Mouse (Mus musculus) heart, adult 18-20 months (tissue): ENCODE measurements around the gene Naif1. TPM values are rescaled to one million over a fixed set of nuclear protein-coding genes. Genes with fewer than 3 reads are reported as not detected.

ENCODE experiments used
- DNase-seq, 2 experiments: peaks; one replicate each; pipeline ENCODE4 v3.0.0; 2021 to 2022; ENCODE audit warnings: mixed read lengths in 1 of 2
- total RNA-seq, 2 experiments: library from RNA; stranded (reverse); gene quantifications; 2 replicates each; pipeline ENCODE4 v1.2.3; 2021

Naif1 gene
- total RNA-seq, 2 experiments from 2014 or later = 3.0 to 3.1 TPM

DNA sequence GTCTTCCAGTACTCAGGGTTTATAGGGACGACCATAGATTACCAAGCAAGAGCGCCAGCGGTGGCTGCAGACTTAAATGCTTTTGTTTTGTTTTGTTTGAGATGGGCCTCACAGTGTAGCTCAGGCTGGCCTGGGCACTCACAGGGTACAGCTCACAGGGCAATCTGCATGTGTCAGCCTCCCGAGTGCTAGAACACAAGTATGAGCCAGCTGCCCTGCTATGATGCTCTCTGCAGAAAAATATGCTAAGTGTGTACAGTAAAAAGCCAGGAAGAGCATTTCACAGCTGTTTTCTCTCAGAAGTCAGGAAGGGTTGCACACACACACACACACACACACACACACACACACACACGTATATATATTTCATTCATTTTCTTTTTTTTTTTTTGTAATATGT, 50.2 kb downstream of the Naif1 start:
- no peak for DNase-seq

DNA sequence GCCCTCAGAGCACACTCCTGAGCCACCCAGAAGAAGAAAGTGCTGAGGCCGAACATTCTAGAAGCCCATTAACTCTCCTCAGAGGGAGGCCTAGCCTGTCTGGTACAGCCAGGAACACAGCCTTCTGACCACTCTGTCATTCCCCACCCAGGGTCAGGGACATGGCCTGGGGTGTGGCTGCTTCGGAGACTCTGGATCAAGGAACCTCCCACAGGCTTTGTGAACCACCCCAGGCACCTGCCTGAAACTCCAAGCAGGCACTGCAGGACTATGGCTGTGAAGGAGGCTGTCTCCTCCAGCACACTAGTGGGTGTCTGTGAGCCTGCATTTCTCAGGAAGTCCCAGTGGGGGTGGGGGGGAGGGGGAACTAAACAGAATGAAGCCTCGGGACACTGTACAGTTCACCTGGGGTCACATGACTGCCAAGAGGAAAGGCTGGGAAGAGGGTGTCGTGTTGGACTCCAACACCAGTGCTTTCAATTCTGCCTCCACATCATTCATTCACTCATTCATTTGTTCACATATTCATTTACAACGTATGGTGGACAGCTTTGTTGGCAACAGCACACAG, 51.6 kb downstream of the Naif1 start:
- no peak for DNase-seq

DNA sequence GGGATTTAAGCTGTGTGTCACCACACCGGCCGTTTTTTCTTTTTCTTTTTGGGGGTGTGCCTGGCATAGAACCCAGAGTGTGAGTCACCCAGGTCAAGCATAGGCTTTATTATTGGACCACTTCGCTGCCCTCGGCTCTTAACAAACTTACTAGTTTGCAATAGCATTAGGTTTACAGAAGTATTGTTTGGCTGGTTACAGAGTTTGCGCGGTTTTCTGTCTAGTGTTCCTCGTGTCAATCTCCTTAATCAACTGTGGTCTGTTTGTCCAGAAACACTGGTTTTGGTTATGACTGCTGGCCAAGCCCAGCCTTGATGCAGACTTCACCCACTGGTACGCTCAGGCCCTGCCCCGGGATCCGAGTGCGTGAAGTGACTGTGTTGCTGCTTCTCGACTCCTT, 52.6 kb downstream of the Naif1 start:
- no peak for DNase-seq

DNA sequence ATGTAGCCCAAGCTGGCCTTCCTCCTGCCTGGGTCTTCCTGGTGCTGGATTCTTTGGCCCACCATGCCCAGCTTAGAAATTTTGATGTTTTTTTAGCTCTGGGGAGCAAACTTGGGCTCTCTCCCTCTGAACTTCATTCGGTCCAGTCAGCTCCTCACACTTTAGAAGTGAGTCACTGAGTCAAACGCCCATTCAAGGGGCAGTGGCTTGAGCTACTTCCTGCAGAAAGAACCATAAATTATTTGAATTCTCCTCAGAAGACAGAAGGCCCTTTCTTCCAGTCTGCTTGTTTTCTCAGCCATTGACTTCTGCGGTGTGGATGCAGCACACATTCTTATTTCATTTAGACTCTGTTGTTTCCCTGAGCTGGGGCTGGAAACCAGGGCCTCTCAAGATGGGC, 53.3 kb downstream of the Naif1 start:
- DNase-seq = no peak

DNA sequence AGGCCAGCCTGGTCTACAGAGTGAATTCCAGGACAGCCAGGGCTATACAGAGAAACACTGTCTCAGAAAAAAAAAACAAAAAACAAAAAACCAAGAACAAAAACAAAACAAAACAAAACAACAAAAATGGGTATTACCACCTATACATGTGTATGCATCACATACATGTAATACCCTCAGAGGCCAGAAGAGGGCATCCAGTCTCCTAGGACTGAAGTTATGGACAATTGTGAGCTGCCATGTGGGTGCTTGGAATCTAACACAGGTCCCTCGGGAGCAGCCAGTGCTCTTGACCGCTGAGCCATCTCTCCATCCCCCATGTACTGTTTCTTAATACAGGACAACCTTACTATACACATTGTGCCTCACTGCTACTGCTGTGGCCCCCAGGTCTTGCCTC, 55.3 kb downstream of the Naif1 start:
- DNase-seq = no peak

Other genes with a start within 250 kb of the Naif1 start
- gene Pomt1, start 213.9 kb upstream of the Naif1 start, total RNA-seq = 10 to 100 TPM; 13.7 to 17.8 TPM
- gene Uck1, start 190.3 kb upstream of the Naif1 start, total RNA-seq = 10 to 100 TPM; 20.3 to 26.7 TPM
- gene Golga2, start 163.1 kb upstream of the Naif1 start, total RNA-seq = 10 to 100 TPM; 67.6 to 75.5 TPM
- gene Swi5, start 162.4 kb upstream of the Naif1 start, total RNA-seq = 100 to 1,000 TPM; 214 to 232 TPM
- 10 to 100 TPM; 19.1 to 27.2 TPM for gene Ciz1, start 98.1 kb upstream of the Naif1 start, total RNA-seq
- gene Dnm1, start 97.1 kb upstream of the Naif1 start, total RNA-seq = 1 to 10 TPM; 3.6 to 4.4 TPM
- 10 to 100 TPM; 43.2 to 50.5 TPM for gene 1110008P14Rik, start 68.5 kb upstream of the Naif1 start, total RNA-seq
- 1 to 10 TPM; 4.8 to 5.6 TPM for gene Lcn2, start 62.2 kb upstream of the Naif1 start, total RNA-seq
- 10 to 100 TPM; 60.2 to 68.5 TPM for gene Ptges2, start 54.6 kb upstream of the Naif1 start, total RNA-seq
- 10 to 100 TPM in 1 of 2 experiments, 1 to 10 TPM in 1; 8.4 to 11.5 TPM for gene Slc25a25, start 988 bp downstream of the Naif1 start, total RNA-seq
- 1 to 10 TPM; 4.9 to 5.9 TPM for gene Fam102a, start 84.9 kb downstream of the Naif1 start, total RNA-seq
- 10 to 100 TPM; 14.0 to 20.2 TPM for gene Dpm2, start 120.4 kb downstream of the Naif1 start, total RNA-seq
- not detected for gene Pip5kl1, start 124.3 kb downstream of the Naif1 start, total RNA-seq
- not detected for gene 9430097D07Rik, start 125.2 kb downstream of the Naif1 start, total RNA-seq
- 10 to 100 TPM; 14.7 to 16.1 TPM for gene St6galnac4, start 136.6 kb downstream of the Naif1 start, total RNA-seq
- gene St6galnac6, start 149.3 kb downstream of the Naif1 start, total RNA-seq = 100 to 1,000 TPM; 108 to 117 TPM
- 100 to 1,000 TPM; 654 to 691 TPM for gene Ak1, start 171.3 kb downstream of the Naif1 start, total RNA-seq
- 100 to 1,000 TPM in 1 of 2 experiments, 10 to 100 TPM in 1; 95.1 to 106 TPM for gene Eng, start 196.1 kb downstream of the Naif1 start, total RNA-seq